Mouse (Mus musculus) midbrain, embryonic 15.5 days (tissue): Measurements from ENCODE around the gene Mcm10. TPM values are rescaled to one million over a fixed set of nuclear protein-coding genes. Genes with fewer than 3 reads are reported as not detected.

Source experiments
- ATAC-seq: fragments of 200-750 bp; cut with Nextera tagmentation; replicated peaks from 2 replicates; pipeline ENCODE4 v1.8.0; 2017; ENCODE audit warnings: moderate TSS enrichment
- H3K27ac ChIP-seq: fragments of 300-500 bp; sonication (generic); 2 replicates; pipeline ENCODE4 v1.5.1; 2015; ENCODE audit warnings: mild to moderate bottlenecking, inconsistent platforms
- H3K27me3 ChIP-seq: fragments of 300-500 bp; sonication (generic); replicated peaks from 2 replicates; pipeline ENCODE4 v1.6.1; 2015; ENCODE audit warnings: inconsistent platforms
- H3K36me3 ChIP-seq: fragments of 300-500 bp; sonication (generic); replicated peaks from 2 replicates; pipeline ENCODE4 v1.6.1; 2015; ENCODE audit warnings: inconsistent platforms
- H3K4me1 ChIP-seq: fragments of 300-500 bp; sonication (generic); 2 replicates; pipeline ENCODE4 v1.6.1; 2015; ENCODE audit warnings: inconsistent platforms
- H3K4me2 ChIP-seq: fragments of 300-500 bp; sonication (generic); 2 replicates; pipeline ENCODE4 v1.6.1; 2015; ENCODE audit warnings: inconsistent platforms, mild to moderate bottlenecking, moderate library complexity
- H3K4me3 ChIP-seq: fragments of 300-500 bp; sonication (generic); 2 replicates; pipeline ENCODE4 v1.5.1; 2015; ENCODE audit warnings: mild to moderate bottlenecking, inconsistent platforms
- H3K9ac ChIP-seq: fragments of 300-500 bp; sonication (generic); 2 replicates; pipeline ENCODE4 v1.6.1; 2015; ENCODE audit warnings: mild to moderate bottlenecking, inconsistent platforms
- H3K9me3 ChIP-seq: fragments of 300-500 bp; sonication (generic); 2 replicates; pipeline ENCODE4 v1.6.1; 2016; ENCODE audit warnings: inconsistent platforms
- WGBS: fragments of 180-500 bp; shearing (Covaris S2); methylation state at CpG from one replicate; pipeline ENCODE4 v1.1.7; 2015; ENCODE audit warnings: mixed read lengths; 5-methylcytosine and 5-hydroxymethylcytosine counted together
- polyA plus RNA-seq: library from polyadenylated mRNA; unstranded; fragments of >200 nt; fragmentation: Nextera tagmentation; extraction: Ambion mirVana; gene quantifications from 2 replicates; pipeline ENCODE4 v1.2.1, GENCODE M21; 2015

The Mcm10 gene
- polyA plus RNA-seq, 1 experiment from 2014 or later = 3.5 TPM

DNA sequence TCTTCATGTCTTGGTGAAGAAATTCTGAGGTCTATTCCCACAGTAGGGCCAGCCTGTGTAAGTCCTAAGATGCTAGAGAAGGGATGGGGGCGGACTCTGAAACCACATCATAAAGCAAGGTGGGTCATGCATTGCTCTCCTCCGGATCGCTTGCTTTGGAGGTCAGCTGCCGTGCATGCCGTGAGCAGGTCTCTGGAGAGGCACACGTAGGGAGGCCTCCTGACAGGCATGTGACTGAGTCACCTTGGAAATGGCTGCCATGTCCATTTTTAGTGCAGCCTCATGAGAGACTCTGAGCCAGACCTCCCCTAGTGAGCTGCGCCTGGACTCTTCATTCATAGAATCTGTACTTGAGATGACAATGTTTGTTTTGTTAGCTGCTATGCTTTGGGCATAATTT is 15.5 kb upstream of the Mcm10 start:
- H3K4me2 ChIP-seq = no peak overlapping the region
- no peaks in the 10 kb centered on the region for H3K4me1 ChIP-seq
- WGBS = 92% methylated on average over 7 of the region's 7 CpGs
- no peaks in the 10 kb centered on the region for H3K36me3 ChIP-seq
- no peak for ATAC-seq
- no peaks in the 10 kb centered on the region for H3K27me3 ChIP-seq
- H3K9me3 ChIP-seq = no peaks in the 10 kb centered on the region
- no peak overlapping the region for H3K27ac ChIP-seq
- H3K9ac ChIP-seq = no peak overlapping the region
- H3K4me3 ChIP-seq = no peak overlapping the region

DNA sequence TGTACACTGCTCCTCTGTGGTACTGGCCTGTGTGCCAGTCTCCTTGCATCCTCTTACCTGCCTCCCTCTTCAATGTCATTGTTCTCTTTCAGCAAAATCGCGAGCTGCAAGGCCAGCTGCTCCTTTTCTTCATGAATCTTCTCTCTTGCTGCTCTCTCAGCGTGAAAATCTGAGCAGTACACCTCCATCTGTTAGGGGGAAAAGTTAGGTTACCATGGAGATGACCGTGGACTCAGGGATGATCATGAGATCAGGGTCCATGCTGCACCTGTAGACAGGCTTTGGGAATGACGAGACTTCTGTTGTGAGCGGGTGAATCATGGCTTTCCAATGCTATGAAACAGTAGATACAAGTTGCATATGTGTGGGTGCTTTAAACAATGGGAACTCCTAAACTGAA is 14.5 kb upstream of the Mcm10 start:
- H3K27ac ChIP-seq = no peak overlapping the region
- H3K36me3 ChIP-seq = no peaks in the 10 kb centered on the region
- H3K9ac ChIP-seq = no peak overlapping the region
- no peak overlapping the region for H3K4me3 ChIP-seq
- H3K9me3 ChIP-seq = no peaks in the 10 kb centered on the region
- H3K4me1 ChIP-seq = no peaks in the 10 kb centered on the region
- 61% methylated on average over 6 of the region's 6 CpGs for WGBS
- ATAC-seq = no peak
- no peaks in the 10 kb centered on the region for H3K27me3 ChIP-seq
- H3K4me2 ChIP-seq = no peak overlapping the region

DNA sequence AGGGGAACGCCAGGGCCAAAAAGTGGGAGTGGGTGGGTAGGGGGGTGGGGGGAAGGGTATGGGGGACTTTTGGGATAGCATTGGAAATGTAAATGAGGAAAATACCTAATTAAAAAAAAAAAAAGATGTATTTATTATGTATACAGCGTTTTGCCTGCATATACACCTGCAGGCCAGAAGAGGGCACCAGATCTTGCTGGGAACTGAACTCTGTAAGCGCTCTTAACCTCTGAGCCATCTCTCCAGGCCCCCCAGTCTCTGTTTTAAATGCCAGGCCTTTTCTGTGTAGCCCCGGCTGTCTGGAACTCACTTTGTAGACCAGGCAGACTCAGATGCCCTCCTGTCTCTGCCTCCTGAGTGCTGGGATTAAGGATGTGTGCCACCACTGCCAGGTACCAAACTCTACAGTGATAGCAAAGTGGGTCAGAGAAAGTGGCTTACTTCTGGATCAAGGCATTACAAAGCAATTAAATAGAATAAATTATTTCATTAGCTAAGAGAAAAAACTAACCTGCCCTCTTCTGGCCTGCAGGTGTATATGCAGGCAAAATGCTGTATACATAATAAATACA is 12.7 kb upstream of the Mcm10 start:
- Histone ChIP-seq H3K4me1 (no peaks in the 10 kb centered on the region), H3K27ac (no peak overlapping the region), H3K9ac (no peak overlapping the region), H3K27me3 (no peaks in the 10 kb centered on the region; the same call in 1 of the 2 replicates), H3K4me3 (no peak overlapping the region), H3K9me3 (no peaks in the 10 kb centered on the region), H3K36me3 (no peaks in the 10 kb centered on the region), H3K4me2 (no peak overlapping the region)
- 65% methylated on average over 4 of the region's 4 CpGs for WGBS
- no peak for ATAC-seq

DNA sequence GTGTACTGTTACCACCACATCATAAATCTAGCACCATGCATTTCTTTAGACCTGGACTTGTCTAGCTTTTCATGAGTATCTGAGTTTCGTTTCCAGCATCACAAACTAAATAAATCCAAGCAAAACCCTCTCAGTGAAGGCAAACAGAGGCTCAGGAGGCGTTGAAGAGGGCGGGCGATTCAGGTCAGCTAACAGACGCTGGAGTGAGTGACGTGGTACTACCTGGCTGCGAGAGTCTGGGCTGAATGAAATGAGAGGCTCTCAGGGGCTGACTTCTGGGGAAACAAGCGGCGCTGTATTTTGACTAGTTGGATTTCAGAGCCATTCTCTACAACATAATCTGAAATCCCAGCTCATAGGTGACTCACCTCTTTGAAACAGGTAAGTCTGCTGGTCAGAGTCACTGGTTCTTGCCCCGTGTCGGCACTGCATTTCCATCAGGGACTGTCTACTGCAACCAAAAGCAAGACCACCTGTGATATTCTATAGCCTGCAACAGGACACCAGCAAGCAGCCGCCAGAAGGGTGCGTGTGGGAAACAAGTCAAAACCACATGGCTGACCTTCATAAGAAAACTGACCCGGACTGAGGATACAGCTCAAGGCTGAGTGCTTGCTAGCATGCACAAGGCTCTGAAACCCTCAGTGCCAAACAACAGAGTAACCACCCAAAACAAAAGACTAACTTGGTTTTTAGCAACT is 11.3 kb upstream of the Mcm10 start:
- ATAC-seq = no peak
- H3K9me3 ChIP-seq = no peaks in the 10 kb centered on the region
- no peak overlapping the region for H3K27ac ChIP-seq
- H3K9ac ChIP-seq = no peak overlapping the region
- no peaks in the 10 kb centered on the region for H3K4me1 ChIP-seq
- H3K27me3 ChIP-seq = no peaks in the 10 kb centered on the region; the same call in 1 of the 2 replicates
- 85% methylated on average over 14 of the region's 14 CpGs for WGBS
- H3K36me3 ChIP-seq = no peaks in the 10 kb centered on the region
- H3K4me3 ChIP-seq = no peak overlapping the region
- H3K4me2 ChIP-seq = no peak overlapping the region

DNA sequence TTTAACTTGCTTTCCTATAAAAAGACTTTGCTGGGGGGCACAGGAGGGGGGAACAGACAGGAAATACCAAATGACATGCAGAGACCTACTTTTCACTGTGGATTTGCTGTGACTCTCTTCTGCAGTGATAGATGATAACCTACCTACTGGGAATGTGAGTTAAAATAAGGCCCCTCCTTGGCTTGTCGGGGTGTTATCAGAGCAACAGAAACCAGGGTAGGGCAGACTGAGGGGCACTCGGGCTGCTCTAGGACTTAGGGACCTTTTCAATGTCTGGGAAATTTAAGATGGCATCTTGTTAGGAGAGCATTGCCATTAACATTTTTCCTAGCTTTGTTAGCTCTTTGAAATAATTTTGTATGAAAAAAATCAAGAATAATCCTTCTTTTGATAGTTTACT is 10.7 kb upstream of the Mcm10 start:
- 85% methylated on average over 2 of the region's 2 CpGs for WGBS
- Histone ChIP-seq H3K9me3 (no peaks in the 10 kb centered on the region), H3K4me2 (no peak overlapping the region), H3K36me3 (no peaks in the 10 kb centered on the region), H3K4me1 (no peaks in the 10 kb centered on the region), H3K4me3 (no peak overlapping the region), H3K9ac (no peak overlapping the region), H3K27ac (no peak overlapping the region), H3K27me3 (no peaks in the 10 kb centered on the region; the same call in 1 of the 2 replicates)
- ATAC-seq = no peak

DNA sequence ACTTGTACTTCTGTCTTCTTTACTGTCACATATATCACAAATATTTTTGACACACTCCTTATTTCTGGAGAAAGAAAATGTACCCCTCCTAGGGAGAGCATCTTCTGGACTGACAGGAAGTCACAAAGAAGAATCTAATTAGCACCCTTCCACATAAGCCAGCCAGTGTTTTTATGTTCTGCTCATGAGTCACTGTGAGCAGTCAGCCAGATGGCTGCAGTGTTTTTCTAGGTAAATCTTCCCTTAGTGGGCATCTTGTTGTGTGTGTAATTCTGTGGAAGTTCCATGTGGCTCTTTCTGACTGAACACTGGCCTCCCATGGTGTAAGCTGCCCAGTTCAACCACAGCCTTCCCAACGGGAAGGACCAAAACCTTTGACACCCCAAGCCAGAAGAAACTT is 7.1 kb upstream of the Mcm10 start:
- Histone ChIP-seq H3K9ac (no peak overlapping the region), H3K36me3 (no peaks in the 10 kb centered on the region), H3K4me1 (no peaks in the 10 kb centered on the region), H3K27ac (no peak overlapping the region), H3K4me3 (no peak overlapping the region), H3K4me2 (no peak overlapping the region), H3K9me3 (no peaks in the 10 kb centered on the region), H3K27me3 (no peaks in the 10 kb centered on the region; the same call in 1 of the 2 replicates)
- WGBS = 60% methylated on average over 1 of the region's 1 CpGs
- no peak for ATAC-seq

DNA sequence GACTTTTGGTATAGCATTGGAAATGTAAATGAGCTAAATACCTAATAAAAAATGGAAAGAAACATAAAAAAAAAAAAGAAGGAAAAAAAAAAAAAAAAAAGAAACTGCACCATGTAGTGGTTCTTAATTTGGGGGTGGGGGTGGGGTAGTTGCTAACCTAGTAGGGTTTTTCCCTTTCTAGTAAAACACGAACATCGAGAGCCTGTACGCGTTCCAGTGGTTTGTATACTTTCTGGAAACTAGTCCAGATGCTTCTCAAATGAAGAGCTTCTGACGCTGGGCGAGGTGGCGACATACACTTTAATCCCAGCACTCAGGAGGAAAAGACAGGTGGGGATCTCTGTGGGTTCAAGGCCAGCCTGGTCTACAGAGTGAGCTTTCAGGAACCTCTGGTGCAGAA is 4.3 kb upstream of the Mcm10 start:
- WGBS = 96% methylated on average over 7 of the region's 7 CpGs
- ATAC-seq = no peak
- H3K9me3 ChIP-seq = no peaks in the 10 kb centered on the region

DNA sequence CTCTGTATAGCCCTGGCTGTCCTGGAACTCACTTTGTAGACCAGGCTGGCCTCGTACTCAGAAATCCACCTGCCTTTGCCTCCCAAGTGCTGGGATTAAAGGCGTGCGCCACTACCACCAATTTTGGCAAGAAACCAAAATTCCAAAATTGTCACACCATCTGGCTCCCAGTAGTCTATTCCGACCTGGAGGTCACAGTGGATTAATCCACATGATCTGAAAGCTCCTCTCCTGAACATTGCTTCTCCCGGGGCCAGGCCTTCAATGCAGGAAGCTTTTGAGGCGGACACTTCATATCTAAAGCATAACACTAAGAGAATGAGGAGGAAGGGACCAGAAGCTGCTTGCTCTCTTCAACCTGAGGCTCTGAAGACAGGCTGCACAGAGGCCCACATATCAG is 2.9 kb upstream of the Mcm10 start:
- Histone ChIP-seq H3K36me3 (no peaks in the 10 kb centered on the region), H3K4me2 (no peak overlapping the region), H3K9me3 (no peaks in the 10 kb centered on the region), H3K4me1 (peaks cover 8% of the 10 kb centered on the region), H3K4me3 (no peak overlapping the region), H3K27ac (no peak overlapping the region), H3K9ac (no peak overlapping the region), H3K27me3 (no peaks in the 10 kb centered on the region)
- WGBS = 81% methylated on average over 6 of the region's 6 CpGs
- no peak for ATAC-seq

More for the DNA sequence above, 4.3 kb upstream of the Mcm10 start:
- Histone ChIP-seq H3K4me3 (no peak overlapping the region), H3K9ac (no peak overlapping the region), H3K4me1 (peaks cover 6% of the 10 kb centered on the region), H3K27me3 (no peaks in the 10 kb centered on the region; the same call in 1 of the 2 replicates), H3K4me2 (no peak overlapping the region), H3K27ac (no peak overlapping the region), H3K36me3 (no peaks in the 10 kb centered on the region)

DNA sequence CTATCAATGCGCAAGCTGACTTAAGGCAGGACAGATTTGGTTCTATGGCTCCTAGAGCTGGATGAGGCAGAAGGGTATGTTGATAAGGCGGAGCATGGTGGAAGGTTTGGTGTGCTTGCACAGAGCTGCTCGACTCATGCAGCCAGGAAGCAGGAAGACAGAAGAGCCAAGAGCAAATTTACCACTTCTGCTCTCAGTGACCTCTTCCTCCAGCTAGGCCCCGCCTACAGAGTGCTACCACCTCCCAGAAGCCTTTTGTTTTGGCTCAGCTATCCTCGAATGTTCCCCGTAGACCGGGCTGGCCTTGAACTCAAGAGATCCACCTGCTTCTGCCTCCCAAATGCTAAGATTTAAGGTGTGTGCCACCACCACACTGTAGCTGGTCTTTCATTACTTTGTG is 2.0 kb upstream of the Mcm10 start:
- H3K4me1 ChIP-seq = peaks cover 8% of the 10 kb centered on the region
- H3K9me3 ChIP-seq = no peaks in the 10 kb centered on the region
- no peak overlapping the region for H3K4me3 ChIP-seq
- H3K27me3 ChIP-seq = no peaks in the 10 kb centered on the region
- no peak overlapping the region for H3K4me2 ChIP-seq
- no peak overlapping the region for H3K27ac ChIP-seq
- H3K9ac ChIP-seq = no peak overlapping the region
- H3K36me3 ChIP-seq = no peaks in the 10 kb centered on the region
- 71% methylated on average over 7 of the region's 7 CpGs for WGBS
- ATAC-seq = no peak

DNA sequence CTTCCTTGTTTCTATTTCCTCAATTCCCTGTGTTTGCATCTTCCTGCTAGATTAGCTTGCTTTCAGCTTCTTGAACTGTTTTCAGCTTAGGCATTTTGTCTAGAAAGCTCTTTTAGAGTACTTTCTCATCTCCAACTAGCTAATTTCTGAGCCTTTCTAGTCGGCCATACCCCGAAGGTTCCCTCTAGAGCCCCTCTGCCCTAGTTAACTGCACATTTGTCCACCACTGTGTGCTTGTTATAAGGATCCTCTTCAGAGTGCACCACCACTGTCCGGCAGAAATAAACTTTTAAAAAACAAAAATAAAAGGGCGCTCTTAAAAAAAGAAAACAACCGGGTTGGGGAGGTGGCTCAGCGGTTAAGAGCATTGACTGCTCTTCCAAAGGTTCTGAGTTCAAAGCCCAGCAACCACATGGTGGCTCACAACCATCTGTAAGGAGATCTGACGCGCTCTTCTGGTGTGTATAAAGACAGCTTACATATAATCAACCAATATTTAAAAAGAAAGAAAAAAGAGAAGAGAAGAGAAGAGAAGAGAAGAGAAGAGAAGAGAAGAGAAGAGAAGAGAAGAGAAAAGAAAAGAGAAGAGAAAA is 597 bp downstream of the Mcm10 start:
- H3K4me2 ChIP-seq = peak overlapping the region; percentile 97
- no peak overlapping the region for H3K9ac ChIP-seq
- H3K4me1 ChIP-seq = peaks cover 8% of the 10 kb centered on the region
- no peak for ATAC-seq
- WGBS = 14% methylated on average over 8 of the region's 8 CpGs
- H3K9me3 ChIP-seq = no peaks in the 10 kb centered on the region
- no peaks in the 10 kb centered on the region for H3K27me3 ChIP-seq
- H3K4me3 ChIP-seq = peak overlapping the region; percentile 64
- no peak overlapping the region for H3K27ac ChIP-seq
- H3K36me3 ChIP-seq = no peaks in the 10 kb centered on the region

DNA sequence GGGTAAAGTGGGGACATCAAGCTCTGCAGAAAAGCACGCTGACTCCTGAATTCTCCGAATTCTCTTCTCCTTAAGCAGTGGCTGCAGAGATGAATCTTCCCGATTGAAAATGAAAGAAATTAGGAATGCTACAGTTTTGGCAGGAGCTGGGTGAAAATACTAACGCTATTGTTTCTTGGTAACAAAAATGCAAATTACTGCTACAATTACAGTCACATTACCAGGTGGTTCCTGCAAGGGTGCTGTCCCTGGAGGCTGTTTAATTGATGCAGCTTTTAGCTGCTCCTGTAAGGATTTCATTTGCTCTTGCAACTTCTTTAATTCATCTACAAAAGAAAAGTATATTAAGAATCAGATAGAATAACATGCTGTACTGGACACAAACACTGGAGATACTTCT is 5.5 kb downstream of the Mcm10 start:
- WGBS = 90% methylated on average over 4 of the region's 4 CpGs

DNA sequence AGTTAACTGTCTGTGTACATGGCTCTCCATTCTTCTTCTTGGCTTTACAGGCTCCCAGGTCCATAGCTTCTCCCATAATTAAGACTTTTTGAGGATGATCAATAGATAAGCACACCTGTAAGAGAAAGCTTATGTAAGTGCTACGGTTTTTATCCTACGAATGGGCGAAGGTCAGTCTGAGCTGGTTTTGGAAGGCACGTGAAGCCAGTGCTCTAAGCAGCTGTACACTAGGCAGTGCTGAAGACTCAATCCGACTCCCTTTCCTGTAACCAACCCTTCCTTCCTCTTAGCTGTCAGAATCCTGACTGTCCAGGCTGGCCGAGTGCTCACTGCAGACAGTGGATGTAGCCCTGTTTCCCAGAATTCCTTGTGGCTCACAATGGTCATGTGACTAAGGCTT is 11.3 kb downstream of the Mcm10 start:
- Histone ChIP-seq H3K27me3 (no peaks in the 10 kb centered on the region), H3K9ac (no peak overlapping the region), H3K9me3 (no peaks in the 10 kb centered on the region), H3K36me3 (no peaks in the 10 kb centered on the region), H3K4me2 (no peak overlapping the region), H3K27ac (no peak overlapping the region), H3K4me1 (no peaks in the 10 kb centered on the region), H3K4me3 (no peak overlapping the region)
- ATAC-seq = no peak
- WGBS = 92% methylated on average over 6 of the region's 6 CpGs

More for the DNA sequence above, 5.5 kb downstream of the Mcm10 start:
- Histone ChIP-seq H3K27ac (no peak overlapping the region), H3K4me3 (no peak overlapping the region), H3K36me3 (no peaks in the 10 kb centered on the region), H3K4me1 (peaks cover 4% of the 10 kb centered on the region), H3K9ac (no peak overlapping the region), H3K4me2 (no peak overlapping the region), H3K27me3 (no peaks in the 10 kb centered on the region), H3K9me3 (no peaks in the 10 kb centered on the region)
- ATAC-seq = no peak

DNA sequence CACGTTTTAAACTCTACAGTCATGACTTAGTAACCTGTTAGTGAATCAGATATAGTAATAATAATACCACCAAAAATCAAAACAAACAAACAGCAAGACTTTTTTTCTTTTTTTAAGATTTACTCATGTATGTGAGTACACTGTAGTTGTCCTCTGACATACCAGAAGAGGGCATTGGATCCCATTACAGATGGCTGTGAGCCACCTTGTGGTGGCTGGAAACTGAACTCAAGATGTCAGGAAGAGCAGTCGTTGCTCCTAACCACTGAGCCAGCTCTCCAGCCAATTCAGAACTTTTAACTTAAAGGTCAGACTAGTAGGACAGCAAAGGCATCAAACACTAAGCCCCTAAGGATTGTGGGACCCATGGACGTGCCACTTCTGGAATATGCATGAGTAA is 13.7 kb downstream of the Mcm10 start:
- H3K9ac ChIP-seq = no peak overlapping the region
- no peak overlapping the region for H3K27ac ChIP-seq
- ATAC-seq = no peak
- H3K4me2 ChIP-seq = no peak overlapping the region
- H3K27me3 ChIP-seq = no peaks in the 10 kb centered on the region
- 87% methylated on average over 3 of the region's 3 CpGs for WGBS
- H3K36me3 ChIP-seq = no peaks in the 10 kb centered on the region
- H3K4me1 ChIP-seq = no peaks in the 10 kb centered on the region
- H3K4me3 ChIP-seq = no peak overlapping the region
- no peaks in the 10 kb centered on the region for H3K9me3 ChIP-seq
